ENCODE assay signal across 24 mouse cellular contexts in genomic region chr5:114290004-114290403, GRCm38 (mm10). TPM values are rescaled to one million over a fixed set of nuclear protein-coding genes. Genes with fewer than 3 reads are reported as not detected.
DNase-seq lines count a peak whose midpoint lies in the region; ATAC-seq lines count a peak whose summit lies in the region.
"Had no signal": no experiment of that assay in that cellular context is flagged by ENCODE, and none has a peak within 500 bp of the region (broad histone marks: within the 10 kb centered on the region; RNA-seq: fewer than 3 reads in every experiment).

No protein-coding gene starts in this region.

- ATAC-seq in forebrain, embryonic 11.5 days (replicated peaks; ENCODE audit: low FRiP score), result no peak
- ATAC-seq in neural tube, embryonic 13.5 days (ENCODE audit: low read depth), result peak; percentile 59; the same call in 1 of the 2 replicates
- ATAC-seq in hindbrain, embryonic 16.5 days, result peak; percentile 75
- ATAC-seq: liver, postnatal 0 days had no signal

- H3K4me1 ChIP-seq in forebrain, embryonic 10.5 days, result peaks cover 44% of the 10 kb centered on the region
- H3K4me1 ChIP-seq in forebrain, embryonic 11.5 days (replicated peaks; ENCODE audit: control insufficient read depth, insufficient read depth, low read length), result peaks cover 4% of the 10 kb centered on the region; the same call in 1 of the 2 replicates
- peaks cover 19% of the 10 kb centered on the region for H3K4me1 ChIP-seq in neural tube, embryonic 13.5 days (replicated peaks)
- H3K4me1 ChIP-seq in hindbrain, embryonic 16.5 days (ENCODE audit: control insufficient read depth, insufficient read depth, low read depth, low read length), result peaks cover 5% of the 10 kb centered on the region
- H3K4me1 ChIP-seq: embryonic facial prominence, embryonic 15.5 days; heart, embryonic 12.5 days had no signal

- DNase-seq in forebrain, embryonic 10.5 days (ENCODE audit: extremely low spot score, low spot score), result peak; percentile 27
- DNase-seq in forebrain, embryonic 11.5 days (ENCODE audit: low spot score), result no peak
- DNase-seq in neural tube, embryonic 10.5 days (ENCODE audit: extremely low spot score, low spot score), result no peak
- peak; percentile 9 for DNase-seq in telencephalon, adult 2 months (ENCODE audit: low read depth, low spot score)
- no peak for DNase-seq in embryo, embryonic 11 days
- DNase-seq in thymus, postnatal 25 days, result no peak
- DNase-seq: adrenal gland, postnatal 25 days; cerebellum, adult 9-11 months; gastrocnemius, postnatal 36 days; kidney, adult 9 months; kidney, postnatal 4 days; liver, postnatal 0 days; lung, postnatal 36 days; retina, postnatal 1 day; thymus, postnatal 4 days had no signal

- H3K9me3 ChIP-seq in forebrain, embryonic 10.5 days, result no peaks in the 10 kb centered on the region
- no peaks in the 10 kb centered on the region for H3K9me3 ChIP-seq in forebrain, embryonic 11.5 days (ENCODE audit: control insufficient read depth, low read length)
- no peaks in the 10 kb centered on the region for H3K9me3 ChIP-seq in neural tube, embryonic 13.5 days
- H3K9me3 ChIP-seq in hindbrain, embryonic 16.5 days (ENCODE audit: control insufficient read depth, low read length), result no peaks in the 10 kb centered on the region
- H3K9me3 ChIP-seq: embryonic facial prominence, embryonic 15.5 days; heart, embryonic 12.5 days; limb, embryonic 13.5 days had no signal

- no peak overlapping the region; the same call in 1 of the 2 replicates for H3K4me3 ChIP-seq in forebrain, embryonic 10.5 days
- no peak overlapping the region for H3K4me3 ChIP-seq in forebrain, embryonic 11.5 days (ENCODE audit: low read depth, low read length)
- no peak overlapping the region for H3K4me3 ChIP-seq in neural tube, embryonic 13.5 days
- no peak overlapping the region for H3K4me3 ChIP-seq in hindbrain, embryonic 16.5 days (ENCODE audit: low read length)
- H3K4me3 ChIP-seq: embryonic facial prominence, embryonic 15.5 days; heart, embryonic 12.5 days; limb, embryonic 13.5 days had no signal

- 64% methylated on average over 3 of the region's 3 CpGs for WGBS in forebrain, embryonic 10.5 days
- 61% methylated on average over 3 of the region's 3 CpGs for WGBS in forebrain, embryonic 11.5 days
- 63% methylated on average over 3 of the region's 3 CpGs for WGBS in neural tube, embryonic 13.5 days
- whole genome bisulfite sequencing in hindbrain, embryonic 16.5 days, result 46% methylated on average over 3 of the region's 3 CpGs

- H3K9ac ChIP-seq in forebrain, embryonic 11.5 days (ENCODE audit: low read length), result no peak overlapping the region
- H3K9ac ChIP-seq in neural tube, embryonic 13.5 days, result 0 out of 2 replicates have a peak overlapping the region, but pooled peaks have one; percentile 34
- no peak overlapping the region for H3K9ac ChIP-seq in hindbrain, embryonic 16.5 days (ENCODE audit: low read depth, low read length)
- H3K9ac ChIP-seq: embryonic facial prominence, embryonic 15.5 days; heart, embryonic 12.5 days; limb, embryonic 13.5 days; liver, postnatal 0 days had no signal

- H3K36me3 ChIP-seq in forebrain, embryonic 10.5 days (replicated peaks), result no peaks in the 10 kb centered on the region
- H3K36me3 ChIP-seq in forebrain, embryonic 11.5 days (ENCODE audit: control insufficient read depth, insufficient read depth, low read length), result no peaks in the 10 kb centered on the region
- no peaks in the 10 kb centered on the region for H3K36me3 ChIP-seq in neural tube, embryonic 13.5 days
- H3K36me3 ChIP-seq in hindbrain, embryonic 16.5 days (ENCODE audit: control insufficient read depth, insufficient read depth, low read length), result no peaks in the 10 kb centered on the region
- H3K36me3 ChIP-seq: embryonic facial prominence, embryonic 15.5 days; heart, embryonic 12.5 days; limb, embryonic 13.5 days had no signal

- H3K27ac ChIP-seq in forebrain, embryonic 10.5 days, result peak overlapping the region; percentile 12; the same call in 1 of the 2 replicates
- no peak overlapping the region for H3K27ac ChIP-seq in forebrain, embryonic 11.5 days (ENCODE audit: low read depth, low read length)
- H3K27ac ChIP-seq in neural tube, embryonic 13.5 days (replicated peaks), result no peak overlapping the region
- no peak overlapping the region for H3K27ac ChIP-seq in hindbrain, embryonic 16.5 days (ENCODE audit: low read depth, low read length)
- H3K27ac ChIP-seq: embryonic facial prominence, embryonic 15.5 days; limb, embryonic 13.5 days; stomach, postnatal 0 days had no signal

- H3K4me2 ChIP-seq in forebrain, embryonic 11.5 days (ENCODE audit: low read depth, low read length, severe bottlenecking), result no peak overlapping the region
- H3K4me2 ChIP-seq in neural tube, embryonic 13.5 days, result no peak overlapping the region
- H3K4me2 ChIP-seq in hindbrain, embryonic 16.5 days (ENCODE audit: low read length), result no peak overlapping the region
- H3K4me2 ChIP-seq: embryonic facial prominence, embryonic 15.5 days; heart, embryonic 12.5 days; limb, embryonic 13.5 days had no signal

- peaks cover 78% of the 10 kb centered on the region for H3K27me3 ChIP-seq in forebrain, embryonic 10.5 days (ENCODE audit: poor library complexity, severe bottlenecking)
- H3K27me3 ChIP-seq in forebrain, embryonic 11.5 days (ENCODE audit: control insufficient read depth, insufficient read depth, low read length), result peaks cover 2% of the 10 kb centered on the region; the same call in 1 of the 2 replicates
- H3K27me3 ChIP-seq in neural tube, embryonic 13.5 days, result peaks cover 88% of the 10 kb centered on the region
- H3K27me3 ChIP-seq in hindbrain, embryonic 16.5 days (replicated peaks; ENCODE audit: control insufficient read depth, insufficient read depth, low read length), result no peaks in the 10 kb centered on the region
- H3K27me3 ChIP-seq: CH12.LX; limb, embryonic 13.5 days had no signal

RNA-seq across cellular contexts. Expression of gene Myo1h, which starts 1.0 kb away (rescaled TPM):
- 0.80 and 0.82 TPM in 2 replicates for polyA plus RNA-seq in forebrain, embryonic 10.5 days (2016; fragmentation: Nextera tagmentation; extraction: Ambion mirVana)
- 0.91 and 0.97 TPM in 2 replicates for polyA plus RNA-seq in forebrain, embryonic 11.5 days (2014; fragmentation: Nextera tagmentation; extraction: Ambion mirVana)
- polyA plus RNA-seq in neural tube, embryonic 13.5 days (2015; fragmentation: Nextera tagmentation; extraction: Ambion mirVana), result 0.38 and 0.59 TPM in 2 replicates
- polyA plus RNA-seq in hindbrain, embryonic 16.5 days (2015; fragmentation: Nextera tagmentation; extraction: Ambion mirVana), result 0.85 and 1.0 TPM in 2 replicates

RNA-seq across cellular contexts. Expression of gene Foxn4, which starts 16.4 kb away (rescaled TPM):
- polyA plus RNA-seq in forebrain, embryonic 10.5 days (2016; fragmentation: Nextera tagmentation; extraction: Ambion mirVana), result 0.42 and 0.80 TPM in 2 replicates
- polyA plus RNA-seq in forebrain, embryonic 11.5 days (2014; fragmentation: Nextera tagmentation; extraction: Ambion mirVana), result 0.25 and 0.60 TPM in 2 replicates
- polyA plus RNA-seq in neural tube, embryonic 13.5 days (2015; fragmentation: Nextera tagmentation; extraction: Ambion mirVana), result 0.25 and 0.32 TPM in 2 replicates
- polyA plus RNA-seq in hindbrain, embryonic 16.5 days (2015; fragmentation: Nextera tagmentation; extraction: Ambion mirVana), result 0.11 and 0.29 TPM in 2 replicates
- polyA plus RNA-seq: frontal cortex, adult 2 months; heart, embryonic 12.5 days; limb, embryonic 13.5 days; liver, postnatal 0 days; spleen, adult 2 months; stomach, postnatal 0 days had no signal

Comparison
In these comparisons a context has a peak if more than half of its experiments do, and no peak if none do; other contexts are left out.
1. DNase-seq: peak in forebrain, embryonic 10.5 days (single experiment) and telencephalon, adult 2 months (single experiment); none in forebrain, embryonic 11.5 days (single experiment), neural tube, embryonic 10.5 days (single experiment), embryo, embryonic 11 days (single experiment) and thymus, postnatal 25 days (single experiment).